Mouse (Mus musculus) right cerebral cortex, postnatal 4 days (tissue): ENCODE results near the gene Samt1.
"Not testable (repeated sequence)": the region's sequence is repeated elsewhere in the genome, so short reads cannot be mapped to it uniquely, and the experiment has no call there.

Source experiments
- DNase-seq: peaks from one replicate; pipeline ENCODE4 v3.0.0-alpha.2; 2022

The Samt1 gene

GRCm38 (mm10) chrX:154012540-154012939 is at the start of gene Samt1:
TSS of gene Samt1 (minus strand) at chrX:154012640.
- DNase-seq = not testable (repeated sequence)

- DNase-seq = not testable (repeated sequence)
Measured at GRCm38 (mm10) chrX:154054939-154055338, 42.5 kb upstream of the Samt1 start, which contains the start of gene Gm10057. TSS of gene Gm10057 (minus strand) at chrX:154055039.

- DNase-seq = not testable (repeated sequence)
Measured at GRCm38 (mm10) chrX:154033727-154034126, 21.3 kb upstream of the Samt1 start, which contains the start of gene 4921511M17Rik. TSS of gene 4921511M17Rik (minus strand) at chrX:154033827.

- DNase-seq = not testable (repeated sequence)
Measured at GRCm38 (mm10) chrX:153976914-153977313, 35.5 kb downstream of the Samt1 start.

GRCm38 (mm10) chrX:153976467-153976866 is 36.0 kb downstream of the Samt1 start:
- DNase-seq = not testable (repeated sequence)

- no peak for DNase-seq
Measured at GRCm38 (mm10) chrX:153974450-153974849, 38.0 kb downstream of the Samt1 start.

- not testable (repeated sequence) for DNase-seq
Measured at GRCm38 (mm10) chrX:153952866-153953265, 59.6 kb downstream of the Samt1 start.
